Mouse (Mus musculus) cortical plate, adult 2 months (tissue): ENCODE results near the gene Ghdc.

Source experiments
- CTCF ChIP-seq: fragments of 200-500 bp; IDR thresholded peaks from 2 replicates; pipeline ENCODE4 v1.5.1; 2011; ENCODE audit warnings: mild to moderate bottlenecking, control low read depth, low read length; ENCODE audit not compliant: insufficient read depth; ENCODE audit errors: extremely low read depth
- POLR2A ChIP-seq: fragments of 200-500 bp; IDR thresholded peaks from 2 replicates; pipeline ENCODE4 v1.6.1; 2011; ENCODE audit warnings: mild to moderate bottlenecking, low read length, control low read depth; ENCODE audit not compliant: insufficient read depth; ENCODE audit errors: extremely low read depth

- TF ChIP-seq CTCF, result no peak
- TF ChIP-seq POLR2A, result no peak
These were observed 35.9 kb upstream of the Ghdc start for GRCm38 (mm10) chr11:100806380-100807305.
